Mouse (Mus musculus) stomach, postnatal 0 days (tissue): ENCODE data around the gene Thsd7b.

ENCODE experiments used
- CTCF ChIP-seq: IDR thresholded peaks from 2 replicates; pipeline ENCODE4 v1.5.1; 2016; ENCODE audit warnings: antibody characterized with exemption, low read depth, mild to moderate bottlenecking, moderate library complexity
- EP300 ChIP-seq: optimal IDR thresholded peaks from 2 replicates; pipeline ENCODE3; 2016; ENCODE audit warnings: antibody characterized with exemption

- TF ChIP-seq CTCF (no peak), EP300 (no peak)
Observed at GRCm38 (mm10) chr1:130113549-130113948, 840.4 kb downstream of the Thsd7b start.
